Mouse (Mus musculus) heart, postnatal 0 days (tissue): ENCODE results near the gene Cntn2. TPM values are rescaled to one million over a fixed set of nuclear protein-coding genes. Genes with fewer than 3 reads are reported as not detected.

Experiments used
- ATAC-seq: fragments of 200-750 bp; cut with Nextera tagmentation; 2 replicates; pipeline ENCODE4 v1.8.0; 2017; ENCODE audit warnings: low read depth, moderate number of reproducible peaks, moderate library complexity; ENCODE audit not compliant: insufficient read depth
- DNase-seq: peaks from one replicate; pipeline ENCODE4 v3.0.0-alpha.2; 2016; ENCODE audit warnings: low spot score
- H3K27ac ChIP-seq: fragments of 300-500 bp; sonication (generic); 2 replicates; pipeline ENCODE4 v1.5.1; 2014; ENCODE audit warnings: low read depth, mild to moderate bottlenecking
- H3K27me3 ChIP-seq: fragments of 300-500 bp; sonication (generic); 2 replicates; pipeline ENCODE4 v1.6.1; 2014; ENCODE audit warnings: low read length, mixed read lengths; ENCODE audit not compliant: control insufficient read depth, insufficient read depth
- H3K36me3 ChIP-seq: fragments of 300-500 bp; sonication (generic); replicated peaks from 2 replicates; pipeline ENCODE4 v1.6.1; 2014; ENCODE audit warnings: low read length, mixed read lengths; ENCODE audit not compliant: control insufficient read depth, insufficient read depth
- H3K4me1 ChIP-seq: fragments of 300-500 bp; sonication (generic); 2 replicates; pipeline ENCODE4 v1.6.1; 2014; ENCODE audit warnings: antibody characterized with exemption; ENCODE audit not compliant: control insufficient read depth, insufficient read depth
- H3K4me2 ChIP-seq: fragments of 300-500 bp; sonication (generic); 2 replicates; pipeline ENCODE4 v1.6.1; 2014; ENCODE audit warnings: low read depth, mild to moderate bottlenecking, low read length, moderate library complexity
- H3K4me3 ChIP-seq: fragments of 300-500 bp; sonication (generic); 2 replicates; pipeline ENCODE4 v1.5.1; 2014; ENCODE audit warnings: low read depth, low read length
- H3K9ac ChIP-seq: fragments of 300-500 bp; sonication (generic); replicated peaks from 2 replicates; pipeline ENCODE4 v1.6.1; 2014; ENCODE audit warnings: low read depth, low read length, mixed read lengths
- H3K9me3 ChIP-seq: fragments of 300-500 bp; sonication (generic); replicated peaks from 2 replicates; pipeline ENCODE4 v1.6.1; 2016; ENCODE audit warnings: low read length; ENCODE audit not compliant: control insufficient read depth
- CTCF ChIP-seq: IDR thresholded peaks from 2 replicates; pipeline ENCODE4 v1.5.1; 2016; ENCODE audit warnings: antibody characterized with exemption, control low read depth, low read depth
- EP300 ChIP-seq: IDR thresholded peaks from 2 replicates; pipeline ENCODE4 v1.6.1; 2016; ENCODE audit warnings: antibody characterized with exemption, low read depth
- WGBS: fragments of 180-500 bp; shearing (Covaris S2); extraction: QIAGEN DNeasy Blood & Tissue Kit; methylation state at CpG from one replicate; pipeline ENCODE4 v1.1.7; 2014; 5-methylcytosine and 5-hydroxymethylcytosine counted together
- polyA plus RNA-seq: library from polyadenylated mRNA; unstranded; fragments of >200 nt; fragmentation: Nextera tagmentation; extraction: Ambion mirVana; gene quantifications from 2 replicates; pipeline ENCODE4 v1.2.1, GENCODE M21; 2015
- total RNA-seq: library from RNA; depleted of rRNA; stranded (reverse); fragments of >200 nt; gene quantifications from 2 replicates; pipeline ENCODE4 v1.2.3, GENCODE M21; 2014; ENCODE audit warnings: low replicate concordance

Gene Cntn2
- total and polyA plus RNA-seq, 2 experiments from 2014 or later = 1.0 to 4.4 TPM

- Histone ChIP-seq H3K36me3 (no peaks in the 10 kb centered on the region), H3K27me3 (no peaks in the 10 kb centered on the region), H3K4me1 (no peaks in the 10 kb centered on the region; the same call in 1 of the 2 replicates), H3K4me2 (no peak overlapping the region), H3K9ac (no peak overlapping the region), H3K4me3 (no peak overlapping the region), H3K27ac (no peak overlapping the region), H3K9me3 (no peaks in the 10 kb centered on the region)
- 17% methylated on average over 7 of the region's 7 CpGs for WGBS
- peak; percentile 19 for DNase-seq
- ATAC-seq = no peak
- TF ChIP-seq CTCF = no peak
- no peak for TF ChIP-seq EP300
Measured at GRCm38 (mm10) chr1:132565766-132566165, 22.7 kb upstream of the Cntn2 start.

- Histone ChIP-seq H3K9ac (no peak overlapping the region), H3K27ac (no peak overlapping the region), H3K4me2 (no peak overlapping the region), H3K4me1 (no peaks in the 10 kb centered on the region; the same call in 1 of the 2 replicates), H3K27me3 (0 out of 2 replicates have a peak, but pooled peaks cover 3% of the 10 kb centered on the region), H3K36me3 (no peaks in the 10 kb centered on the region), H3K9me3 (no peaks in the 10 kb centered on the region), H3K4me3 (no peak overlapping the region)
- no peak for TF ChIP-seq CTCF
- no peak for TF ChIP-seq EP300
- DNase-seq (no peak), ATAC-seq (no peak)
- WGBS = 39% methylated on average over 6 of the region's 6 CpGs
Measured at GRCm38 (mm10) chr1:132564946-132565345, 21.9 kb upstream of the Cntn2 start.

GRCm38 (mm10) chr1:132562337-132562795, 19.3 kb upstream of the Cntn2 start:
- Histone ChIP-seq H3K9ac (no peak overlapping the region), H3K9me3 (no peaks in the 10 kb centered on the region), H3K36me3 (no peaks in the 10 kb centered on the region), H3K4me2 (no peak overlapping the region), H3K4me1 (peaks cover 11% of the 10 kb centered on the region), H3K4me3 (no peak overlapping the region), H3K27ac (no peak overlapping the region), H3K27me3 (0 out of 2 replicates have a peak, but pooled peaks cover 3% of the 10 kb centered on the region)
- DNase-seq (no peak), ATAC-seq (no peak)
- WGBS = 58% methylated on average over 10 of the region's 10 CpGs
- TF ChIP-seq EP300 = no peak
- no peak for TF ChIP-seq CTCF

GRCm38 (mm10) chr1:132560907-132561700, 18.0 kb upstream of the Cntn2 start:
- no peak for ATAC-seq
- H3K4me1 ChIP-seq = peaks cover 22% of the 10 kb centered on the region
- H3K4me2 ChIP-seq = no peak overlapping the region
- 0 out of 2 replicates have a peak, but pooled peaks cover 3% of the 10 kb centered on the region for H3K27me3 ChIP-seq
- H3K9ac ChIP-seq = no peak overlapping the region
- TF ChIP-seq EP300 = no peak
- TF ChIP-seq CTCF = no peak
- H3K36me3 ChIP-seq = no peaks in the 10 kb centered on the region
- no peaks in the 10 kb centered on the region for H3K9me3 ChIP-seq
- no peak for DNase-seq
- no peak overlapping the region for H3K4me3 ChIP-seq
- WGBS = 42% methylated on average over 8 of the region's 8 CpGs
- no peak overlapping the region for H3K27ac ChIP-seq

- DNase-seq = no peak
- no peaks in the 10 kb centered on the region for H3K36me3 ChIP-seq
- peaks cover 22% of the 10 kb centered on the region for H3K4me1 ChIP-seq
- no peak overlapping the region for H3K27ac ChIP-seq
- H3K9me3 ChIP-seq = no peaks in the 10 kb centered on the region
- TF ChIP-seq CTCF (no peak), EP300 (no peak)
- WGBS = 39% methylated on average over 6 of the region's 6 CpGs
- H3K4me3 ChIP-seq = no peak overlapping the region
- no peak for ATAC-seq
- H3K9ac ChIP-seq = no peak overlapping the region
- 0 out of 2 replicates have a peak, but pooled peaks cover 3% of the 10 kb centered on the region for H3K27me3 ChIP-seq
- H3K4me2 ChIP-seq = no peak overlapping the region
Measured at GRCm38 (mm10) chr1:132559045-132559444, 16.0 kb upstream of the Cntn2 start.
